Mouse (Mus musculus): ENCODE results near the gene Gng10. TPM values are rescaled to one million over a fixed set of nuclear protein-coding genes. Genes with fewer than 3 reads are reported as not detected.

The Gng10 gene
- polyA plus RNA-seq, 1 experiment, result 11.7 TPM

GRCm38 (mm10) chr4:59089391-59089790 lies 54.5 kb downstream of the Gng10 start:
- no peak for TF ChIP-seq POLR2A (IDR thresholded peaks at IDR 0.05; ENCODE audit: control insufficient read depth, low read depth, low read length)
- no peak for TF ChIP-seq CTCF (IDR thresholded peaks at IDR 0.05; ENCODE audit: control insufficient read depth, insufficient read depth, insufficient replicate concordance, low read depth, low read length)
- Histone ChIP-seq H3K36me3 (ENCODE audit: control insufficient read depth, insufficient read depth, low read length) (no peaks in the 10 kb centered on the region; the same call in none of the 2 replicates), H3K4me1 (ENCODE audit: control insufficient read depth, insufficient read depth, low read length) (no peaks in the 10 kb centered on the region), H3K27ac (ENCODE audit: control insufficient read depth, insufficient read depth, low read depth, low read length) (no peak overlapping the region), H3K4me3 (ENCODE audit: control insufficient read depth, low read depth, low read length) (no peak overlapping the region), H3K27me3 (ENCODE audit: control insufficient read depth, insufficient read depth, low read length) (no peaks in the 10 kb centered on the region)

Other genes starting within 250 kb of the Gng10 start
- gene Olfr267, start 247.4 kb upstream of the Gng10 start, polyA plus RNA-seq (2012; rRNA removed), result 0.07 and 0.11 TPM in 2 replicates
- 8.8 and 10.2 TPM in 2 replicates for gene Ecpas, start 122.3 kb upstream of the Gng10 start, polyA plus RNA-seq (2012; rRNA removed)
- gene Zkscan16, start 91.5 kb upstream of the Gng10 start, polyA plus RNA-seq (2012; rRNA removed), result 0.48 and 0.49 TPM in 2 replicates
- 8.5 and 12.0 TPM in 2 replicates for gene Ptgr1, start 48.0 kb upstream of the Gng10 start, polyA plus RNA-seq (2012; rRNA removed)
- 4.7 and 6.5 TPM in 2 replicates for gene Dnajc25, start 40.0 kb upstream of the Gng10 start, polyA plus RNA-seq (2012; rRNA removed)
- gene Gm20503, start 31.9 kb upstream of the Gng10 start, polyA plus RNA-seq (2012; rRNA removed), result not detected in 2 replicates
- 2.6 and 3.0 TPM in 2 replicates for gene AI481877, start 103.9 kb downstream of the Gng10 start, polyA plus RNA-seq (2012; rRNA removed)
- gene Ugcg, start 154.2 kb downstream of the Gng10 start, polyA plus RNA-seq (2012; rRNA removed), result 7.3 and 9.8 TPM in 2 replicates

Data from testis, adult 2 months (tissue).